Mouse (Mus musculus) heart, embryonic 12.5 days (tissue): Measurements from ENCODE around the gene Krt71. TPM values are rescaled to one million over a fixed set of nuclear protein-coding genes. Genes with fewer than 3 reads are reported as not detected.

Source experiments
- microRNA-seq: library from miRNA; unstranded; fragments of <30 nt; microRNA quantifications from one replicate; pipeline ENCODE4, GENCODE M21; 2017
- polyA plus RNA-seq: library from polyadenylated mRNA; unstranded; fragments of >200 nt; fragmentation: Nextera tagmentation; extraction: Ambion mirVana; gene quantifications from 2 replicates; pipeline ENCODE4 v1.2.1, GENCODE M21; 2016

The Krt71 gene
- polyA plus RNA-seq, 1 experiment from 2014 or later, result not detected

Small RNAs within 50 kb of the gene (microRNA-seq; reads per million reads assigned to microRNA genes)
- gene Gm44323 (not detected), gene Gm44342 (not detected)

Other genes starting within 250 kb of the Krt71 start
- gene Gm49425, start 225.8 kb downstream of the Krt71 start, polyA plus RNA-seq, result not detected in 2 replicates
- not detected in 2 replicates for gene Krt84, start 210.3 kb downstream of the Krt71 start, polyA plus RNA-seq
- gene Krt82, start 192.4 kb downstream of the Krt71 start, polyA plus RNA-seq, result not detected in 2 replicates
- 0.06 and 0.28 TPM in 2 replicates for gene Krt90, start 180.2 kb downstream of the Krt71 start, polyA plus RNA-seq
- gene Krt75, start 169.2 kb downstream of the Krt71 start, polyA plus RNA-seq, result not detected in 2 replicates
- not detected in 2 replicates for gene Gm5414, start 114.9 kb downstream of the Krt71 start, polyA plus RNA-seq
- not detected in 2 replicates for gene Gm5478, start 95.7 kb downstream of the Krt71 start, polyA plus RNA-seq
- gene Krt6b, start 62.8 kb downstream of the Krt71 start, polyA plus RNA-seq, result not detected in 2 replicates
- not detected in 2 replicates for gene Krt6a, start 48.8 kb downstream of the Krt71 start, polyA plus RNA-seq
- 1.1 and 1.9 TPM in 2 replicates for gene Krt5, start 30.2 kb downstream of the Krt71 start, polyA plus RNA-seq
- gene Krt72, start 43.4 kb upstream of the Krt71 start, polyA plus RNA-seq, result not detected in 2 replicates
- not detected in 2 replicates for gene Krt73, start 59.2 kb upstream of the Krt71 start, polyA plus RNA-seq
- not detected in 2 replicates for gene Krt2, start 75.1 kb upstream of the Krt71 start, polyA plus RNA-seq
- gene Krt1, start 107.7 kb upstream of the Krt71 start, polyA plus RNA-seq, result 0.63 and 0.76 TPM in 2 replicates
- gene Krt77, start 126.6 kb upstream of the Krt71 start, polyA plus RNA-seq, result not detected in 2 replicates
- not detected in 2 replicates for gene Krt76, start 149.8 kb upstream of the Krt71 start, polyA plus RNA-seq
- not detected in 2 replicates for gene Krt4, start 181.6 kb upstream of the Krt71 start, polyA plus RNA-seq
- gene Krt79, start 197.2 kb upstream of the Krt71 start, polyA plus RNA-seq, result 1.2 and 1.6 TPM in 2 replicates
- gene Krt78, start 211.2 kb upstream of the Krt71 start, polyA plus RNA-seq, result not detected in 2 replicates